Mouse (Mus musculus) heart, postnatal 0 days (tissue): ENCODE results near the gene C530008M17Rik.

ENCODE experiments used
- CTCF ChIP-seq: IDR thresholded peaks from 2 replicates; pipeline ENCODE4 v1.5.1; 2016; ENCODE audit warnings: antibody characterized with exemption, control low read depth, low read depth
- EP300 ChIP-seq: IDR thresholded peaks from 2 replicates; pipeline ENCODE4 v1.6.1; 2016; ENCODE audit warnings: antibody characterized with exemption, low read depth

DNA sequence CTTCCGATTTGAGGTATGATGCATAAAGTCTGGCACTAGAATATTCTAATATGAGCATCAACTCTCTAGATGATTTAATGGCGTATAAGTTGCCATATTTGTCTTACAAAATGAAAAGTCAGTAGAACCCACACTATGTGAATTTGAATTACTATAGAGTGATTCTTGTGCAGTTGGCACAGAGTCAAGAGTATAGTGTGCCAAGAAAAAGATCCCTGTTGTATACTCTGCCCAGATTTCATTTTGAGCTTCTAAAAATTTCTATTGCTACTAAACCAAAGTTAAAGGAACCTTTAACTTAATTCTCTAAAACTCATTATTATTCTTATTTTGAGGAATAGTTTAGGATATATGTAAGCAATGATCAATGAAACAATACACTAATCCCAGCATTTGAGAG is at the start of gene C530008M17Rik:
- TF ChIP-seq CTCF (no peak), EP300 (no peak)
